Mouse (Mus musculus) kidney, postnatal 36 days (tissue): Measurements from ENCODE around the gene Lats2.
"Not testable (repeated sequence)": the region's sequence is repeated elsewhere in the genome, so short reads cannot be mapped to it uniquely, and the experiment has no call there.

Source experiments
- DNase-seq, 2 experiments: peaks; one replicate each; pipeline ENCODE4 v3.0.0; 2021 to 2022; ENCODE audit warnings: mixed read lengths in 2 of 2

Gene Lats2

GRCm38 (mm10) chr14:57758237-57758636 is at the start of gene Lats2:
TSS of gene Lats2 (minus strand) at chr14:57758388.
- DNase-seq: no peak

- no peak for DNase-seq
These were observed 45.5 kb upstream of the Lats2 start for GRCm38 (mm10) chr14:57803731-57804130.

- peak; percentile 98 to 99 for DNase-seq
These were observed 40.1 kb upstream of the Lats2 start, which contains the start of gene Sap18 for GRCm38 (mm10) chr14:57797991-57798931. TSS of gene Sap18 (plus strand) at chr14:57798180.

GRCm38 (mm10) chr14:57797551-57797950 is 39.4 kb upstream of the Lats2 start:
- peak in 1 of 2 experiments; percentile 15 for DNase-seq

DNA sequence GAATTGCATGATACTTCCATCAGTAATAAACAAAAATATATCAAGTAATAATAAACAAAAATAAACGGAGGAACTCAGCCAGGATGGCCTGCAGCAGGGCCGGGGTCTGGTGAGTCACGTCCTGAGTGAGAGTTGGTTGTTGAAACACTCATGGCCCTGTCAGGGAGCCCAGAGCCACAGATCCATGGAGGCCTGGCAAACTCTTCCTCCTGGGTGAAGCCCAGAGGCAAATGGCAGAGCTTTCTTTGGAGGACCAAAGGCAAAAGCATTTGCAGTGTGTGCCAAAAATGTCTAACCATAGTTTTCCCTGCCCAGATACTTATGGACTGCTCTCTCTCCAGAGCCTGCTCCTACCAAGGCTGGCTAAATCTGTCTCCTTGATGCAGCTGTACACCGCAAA is 33.0 kb upstream of the Lats2 start:
- DNase-seq: no peak

GRCm38 (mm10) chr14:57789759-57790158 is 31.6 kb upstream of the Lats2 start:
- DNase-seq: no peak

GRCm38 (mm10) chr14:57789311-57789710 is 31.1 kb upstream of the Lats2 start:
- no peak for DNase-seq

- no peak for DNase-seq
These were observed 29.2 kb upstream of the Lats2 start for GRCm38 (mm10) chr14:57787406-57787805.

GRCm38 (mm10) chr14:57772157-57772815 is 14.1 kb upstream of the Lats2 start:
- DNase-seq: no peak

DNA sequence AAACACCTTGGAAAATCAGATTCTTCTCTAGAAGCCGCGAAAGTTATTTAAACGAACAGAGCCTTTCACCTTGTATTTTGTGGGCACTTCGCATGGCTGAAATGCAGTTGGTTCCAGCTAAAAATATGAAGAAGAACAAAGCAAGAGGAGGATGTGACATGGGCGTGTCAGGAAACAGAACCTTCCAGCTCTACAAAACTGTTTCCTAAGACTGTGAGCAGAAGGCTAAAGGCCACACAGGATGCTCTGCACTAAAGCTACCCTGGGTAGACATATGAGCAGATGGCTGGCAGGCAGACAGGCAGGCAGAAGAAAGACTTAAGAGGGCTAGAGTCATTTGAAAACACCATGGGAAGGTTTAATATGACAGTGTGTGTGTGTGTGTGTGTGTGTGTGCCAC is 10.9 kb upstream of the Lats2 start:
- peak in 1 of 2 experiments; percentile 3 for DNase-seq

GRCm38 (mm10) chr14:57760447-57761412 is 2.5 kb upstream of the Lats2 start:
- no peak for DNase-seq

DNA sequence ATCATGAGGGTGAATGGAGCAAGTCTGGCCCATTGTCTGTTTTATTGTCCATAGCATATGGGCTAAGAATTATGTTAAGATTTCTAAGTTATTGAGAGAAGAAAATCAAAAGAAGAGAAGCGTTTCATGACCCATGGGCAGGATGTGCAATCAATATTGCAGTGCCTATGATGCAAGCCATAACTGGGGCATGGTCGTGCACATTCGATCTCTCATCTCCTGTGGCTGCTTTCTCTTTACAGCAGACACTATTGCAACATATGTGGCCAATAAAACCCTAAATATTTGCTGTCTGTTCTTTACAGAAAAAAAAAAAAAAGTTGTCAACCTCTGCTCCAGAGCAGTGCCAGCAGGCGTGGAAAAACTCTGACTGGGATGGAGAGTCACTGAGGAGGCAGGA is 2.1 kb downstream of the Lats2 start:
- no peak for DNase-seq

DNA sequence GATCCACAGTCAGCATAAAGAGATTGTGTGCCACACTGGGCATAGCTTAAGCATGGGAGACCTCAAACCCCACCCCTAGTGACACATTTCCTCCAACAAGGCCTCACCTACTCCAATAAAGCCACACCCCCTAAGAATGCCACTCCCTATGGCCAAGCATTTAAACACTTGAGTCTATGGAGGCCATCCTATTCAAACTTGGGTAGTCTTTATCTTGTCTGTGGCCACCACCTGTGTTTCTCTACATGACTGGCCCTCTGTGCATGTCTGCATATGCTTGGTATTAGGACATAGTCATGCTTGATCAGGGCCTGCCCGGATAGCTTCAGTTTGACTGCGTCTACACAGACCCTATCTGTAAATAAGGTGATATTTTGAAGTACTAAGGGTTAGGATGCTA is 2.5 kb downstream of the Lats2 start:
- DNase-seq: no peak

- DNase-seq: no peak
These were observed 4.7 kb downstream of the Lats2 start for GRCm38 (mm10) chr14:57753351-57753992.

GRCm38 (mm10) chr14:57751006-57751405 is 7.2 kb downstream of the Lats2 start:
- not testable (repeated sequence) for DNase-seq

GRCm38 (mm10) chr14:57749501-57749900 is 8.7 kb downstream of the Lats2 start:
- DNase-seq: no peak

DNA sequence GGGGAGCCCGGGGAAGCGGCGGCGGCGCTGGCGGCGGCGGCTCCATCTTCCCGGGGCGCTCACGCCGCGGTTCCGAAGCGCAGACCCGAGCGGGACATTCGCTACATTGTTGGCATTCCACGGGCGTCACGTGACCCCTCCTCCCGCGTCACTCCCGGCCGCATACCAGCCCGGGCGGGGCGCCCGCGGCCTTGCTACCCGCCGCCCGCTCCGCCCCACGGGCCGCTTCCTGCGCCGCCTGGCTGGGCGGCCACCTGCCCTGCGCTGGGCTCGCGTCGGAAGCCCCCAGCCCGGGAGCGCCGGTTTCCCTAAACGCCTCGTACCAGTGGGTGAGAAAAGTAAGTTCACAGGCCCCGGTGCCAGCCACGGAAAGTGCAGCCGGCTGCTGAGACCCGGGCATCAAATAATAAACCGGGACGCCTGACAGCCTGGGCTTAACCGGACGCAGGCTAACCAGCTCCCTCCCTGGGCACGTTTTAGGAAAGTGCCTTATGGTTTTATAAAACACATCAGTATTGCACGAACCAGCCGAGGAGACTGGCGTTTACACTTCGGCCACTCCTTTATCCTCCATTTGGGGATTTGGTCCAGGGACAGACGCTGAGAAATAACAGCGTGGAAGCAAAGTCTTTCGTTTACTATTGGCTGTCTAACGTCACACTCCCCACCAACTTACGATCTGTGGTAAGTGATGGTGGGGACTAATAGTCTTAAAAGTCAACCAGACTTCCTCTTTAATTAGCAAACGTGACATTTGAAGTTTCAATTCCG is 12.0 kb downstream of the Lats2 start, which contains the start of gene Gm49361:
Gene Gm49361, minus strand, starts transcription at position 103 of the 771 bp plus-strand sequence.
- DNase-seq: peak; percentile 96 to 98

DNA sequence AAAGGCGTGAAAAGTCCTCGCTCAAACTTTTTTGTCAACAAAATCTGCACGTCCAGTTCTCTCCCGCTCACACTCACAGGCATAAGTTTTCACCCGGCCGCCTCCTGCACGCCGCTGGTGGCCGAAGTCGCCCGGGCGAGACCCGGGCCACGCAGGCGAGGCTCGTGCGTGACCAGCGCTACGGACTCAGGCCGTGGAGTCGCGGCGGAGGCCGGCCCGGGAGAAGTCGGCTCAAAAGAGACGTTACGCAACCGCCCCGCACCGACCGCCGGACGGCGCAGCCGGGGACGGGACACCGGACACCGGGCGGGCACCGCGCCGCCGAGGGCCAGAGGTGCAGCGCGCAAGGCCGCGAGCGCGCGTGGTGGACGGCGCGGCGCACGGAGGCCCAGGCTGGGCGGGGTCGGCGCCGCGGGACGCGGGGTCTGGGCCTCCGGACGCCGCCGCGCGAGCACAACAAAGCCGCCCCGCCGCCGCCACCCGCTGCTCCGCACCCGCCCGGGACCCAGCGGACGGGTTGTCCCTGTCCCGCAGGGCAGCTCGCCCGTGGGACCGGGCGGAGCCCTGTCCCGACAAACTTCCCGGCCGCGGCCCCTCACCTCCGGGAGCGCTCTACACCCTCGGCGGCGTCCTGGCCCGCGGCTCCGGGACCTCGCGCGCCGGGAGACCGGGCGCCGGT is 12.8 kb downstream of the Lats2 start:
- peak; percentile 62 to 77 for DNase-seq

- peak; percentile 47 to 64 for DNase-seq
These were observed 13.6 kb downstream of the Lats2 start for GRCm38 (mm10) chr14:57744547-57744946.

DNA sequence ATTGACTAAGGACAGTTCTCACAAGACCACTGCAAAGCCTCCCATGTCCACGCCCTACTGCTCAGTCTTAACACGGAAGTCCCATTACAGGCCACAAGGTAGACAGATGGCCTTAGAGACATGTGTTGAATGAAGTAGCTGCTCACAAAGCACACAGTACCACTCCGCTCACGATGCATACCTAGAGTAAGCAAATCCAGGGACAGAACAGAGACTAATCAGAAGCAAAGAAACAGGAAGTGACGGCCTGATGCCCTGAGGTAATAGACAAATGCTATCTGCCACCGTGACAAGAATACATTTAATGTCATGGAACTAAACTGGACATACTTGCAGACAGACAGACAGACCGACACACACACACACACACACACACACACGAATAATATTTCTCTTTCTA is 17.5 kb downstream of the Lats2 start:
- no peak for DNase-seq

GRCm38 (mm10) chr14:57737089-57737488 is 21.1 kb downstream of the Lats2 start:
- no peak for DNase-seq
